Mouse (Mus musculus): ENCODE results near the gene Fat3. TPM values are rescaled to one million over a fixed set of nuclear protein-coding genes. Genes with fewer than 3 reads are reported as not detected.

Gene Fat3
- polyA plus RNA-seq, 1 experiment from 2014 or later = 0.93 TPM

DNA sequence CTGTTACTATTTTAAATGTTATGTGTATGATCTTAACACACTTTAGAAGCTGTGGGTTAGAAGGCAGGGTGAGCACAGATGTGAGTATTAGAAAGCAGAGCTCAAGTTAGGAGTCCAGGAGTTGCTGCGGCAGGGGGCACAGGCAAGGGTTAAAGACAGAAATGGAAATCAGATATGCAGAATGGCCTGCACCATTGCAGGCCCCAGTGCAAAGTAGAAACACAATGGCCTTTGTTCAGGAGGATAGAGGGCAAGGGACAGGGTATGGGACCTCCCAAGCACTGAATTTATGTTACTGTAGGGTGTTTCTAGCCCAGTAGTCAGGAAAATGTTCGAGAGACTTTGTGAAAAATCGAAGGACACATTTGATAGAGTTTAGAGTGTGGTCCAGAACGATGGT, 269.5 kb downstream of the Fat3 start:
- no peak overlapping the region for H3K4me2 ChIP-seq (replicated peaks; ENCODE audit: low read depth)
- 55% methylated on average over 4 of the region's 4 CpGs for WGBS
- DNase-seq (ENCODE audit: low spot score) (no peak), ATAC-seq (ENCODE audit: low FRiP score, low TSS enrichment) (no peak)
- no peak overlapping the region for H3K9ac ChIP-seq (ENCODE audit: low read length)
- no peaks in the 10 kb centered on the region for H3K9me3 ChIP-seq (ENCODE audit: control insufficient read depth, low read length)
- no peaks in the 10 kb centered on the region for H3K4me1 ChIP-seq (replicated peaks; ENCODE audit: control insufficient read depth, insufficient read depth)
- H3K27ac ChIP-seq (replicated peaks) = no peak overlapping the region
- no peaks in the 10 kb centered on the region for H3K27me3 ChIP-seq (ENCODE audit: control insufficient read depth, insufficient read depth, low read length)
- H3K36me3 ChIP-seq (ENCODE audit: control insufficient read depth, insufficient read depth, low read length) = no peaks in the 10 kb centered on the region
- TF ChIP-seq EP300 (optimal IDR thresholded peaks at IDR 0.05) (no peak), CTCF (IDR thresholded peaks at IDR 0.05; ENCODE audit: low read depth) (no peak)
- no peak overlapping the region for H3K4me3 ChIP-seq (ENCODE audit: low read depth, low read length)

DNA sequence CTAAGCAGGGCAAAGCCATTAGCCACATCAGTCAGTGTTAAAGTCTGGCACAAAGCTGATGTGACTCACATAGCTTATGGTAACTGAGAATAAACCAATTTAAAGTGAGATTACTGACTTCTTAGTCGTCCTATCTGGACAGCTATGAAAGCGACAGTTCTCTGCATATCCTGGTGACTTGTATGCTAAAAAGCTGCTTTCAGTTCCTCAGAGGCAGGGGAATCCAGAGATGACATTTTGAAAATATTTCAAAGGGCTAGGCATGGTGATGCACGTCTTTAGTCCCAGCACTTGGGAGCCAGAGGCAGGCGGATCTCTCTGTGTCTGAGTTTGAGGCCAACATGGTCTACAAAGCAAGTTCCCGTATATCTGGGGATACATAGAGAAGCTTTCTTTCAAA, 272.2 kb downstream of the Fat3 start:
- no peak overlapping the region for H3K27ac ChIP-seq (replicated peaks)
- TF ChIP-seq EP300 (optimal IDR thresholded peaks at IDR 0.05) (no peak), CTCF (IDR thresholded peaks at IDR 0.05; ENCODE audit: low read depth) (no peak)
- H3K9me3 ChIP-seq (ENCODE audit: control insufficient read depth, low read length) = no peaks in the 10 kb centered on the region
- H3K4me2 ChIP-seq (replicated peaks; ENCODE audit: low read depth) = no peak overlapping the region
- no peak overlapping the region for H3K9ac ChIP-seq (ENCODE audit: low read length)
- H3K4me1 ChIP-seq (replicated peaks; ENCODE audit: control insufficient read depth, insufficient read depth) = no peaks in the 10 kb centered on the region
- no peaks in the 10 kb centered on the region for H3K36me3 ChIP-seq (ENCODE audit: control insufficient read depth, insufficient read depth, low read length)
- no peak for DNase-seq (ENCODE audit: low spot score)
- H3K27me3 ChIP-seq (ENCODE audit: control insufficient read depth, insufficient read depth, low read length) = no peaks in the 10 kb centered on the region
- 70% methylated on average over 5 of the region's 5 CpGs for WGBS
- no peak for ATAC-seq (ENCODE audit: low FRiP score, low TSS enrichment)
- H3K4me3 ChIP-seq (ENCODE audit: low read depth, low read length) = no peak overlapping the region

DNA sequence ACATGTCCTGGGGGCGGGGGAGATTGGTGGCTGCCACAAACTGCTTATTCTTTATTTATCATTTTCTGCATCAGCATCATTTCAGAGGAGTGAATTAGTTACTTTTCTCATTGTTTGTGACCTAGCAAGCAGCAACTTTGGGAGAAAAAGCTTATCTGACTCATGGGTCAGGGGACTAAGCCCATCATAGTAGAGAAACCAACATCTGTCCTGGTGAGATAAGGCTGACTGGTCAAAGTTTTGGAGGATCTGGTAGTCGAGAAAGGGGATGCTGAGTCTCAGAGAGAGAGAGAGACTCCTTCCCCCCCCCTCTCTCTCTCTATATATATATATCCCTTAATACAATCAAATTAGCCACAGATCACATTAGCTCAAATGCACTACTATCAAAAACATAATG, 273.7 kb downstream of the Fat3 start:
- no peak for ATAC-seq (ENCODE audit: low FRiP score, low TSS enrichment)
- no peaks in the 10 kb centered on the region for H3K36me3 ChIP-seq (ENCODE audit: control insufficient read depth, insufficient read depth, low read length)
- 63% methylated on average over 2 of the region's 2 CpGs for WGBS
- no peaks in the 10 kb centered on the region for H3K9me3 ChIP-seq (ENCODE audit: control insufficient read depth, low read length)
- no peak overlapping the region for H3K4me2 ChIP-seq (replicated peaks; ENCODE audit: low read depth)
- no peaks in the 10 kb centered on the region for H3K27me3 ChIP-seq (ENCODE audit: control insufficient read depth, insufficient read depth, low read length)
- H3K4me1 ChIP-seq (replicated peaks; ENCODE audit: control insufficient read depth, insufficient read depth) = no peaks in the 10 kb centered on the region
- no peak overlapping the region for H3K27ac ChIP-seq (replicated peaks)
- no peak for TF ChIP-seq CTCF (IDR thresholded peaks at IDR 0.05; ENCODE audit: low read depth)
- no peak for TF ChIP-seq EP300 (optimal IDR thresholded peaks at IDR 0.05)
- no peak overlapping the region for H3K4me3 ChIP-seq (ENCODE audit: low read depth, low read length)
- DNase-seq (ENCODE audit: low spot score) = no peak
- H3K9ac ChIP-seq (ENCODE audit: low read length) = no peak overlapping the region

DNA sequence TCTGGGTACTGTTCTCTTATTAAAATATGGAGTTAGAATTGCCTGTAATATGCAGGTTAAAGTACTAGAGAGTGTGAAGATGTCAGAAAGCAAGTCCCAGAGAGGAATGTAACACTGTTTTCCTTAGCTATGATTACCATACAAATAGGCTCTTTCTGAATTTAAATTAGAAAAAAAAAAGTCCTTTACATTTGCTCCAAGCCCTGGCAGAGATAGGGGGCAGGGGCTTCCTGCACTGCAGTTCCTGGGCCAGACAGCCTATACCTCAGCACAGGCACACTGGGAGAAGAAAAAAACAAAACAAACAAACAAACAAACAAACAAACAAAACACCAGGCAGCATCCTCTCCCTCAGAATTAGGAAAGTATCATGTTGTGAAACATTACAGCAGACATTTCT, 274.5 kb downstream of the Fat3 start:
- Histone ChIP-seq H3K27ac (replicated peaks) (no peak overlapping the region), H3K9me3 (ENCODE audit: control insufficient read depth, low read length) (no peaks in the 10 kb centered on the region), H3K4me1 (replicated peaks; ENCODE audit: control insufficient read depth, insufficient read depth) (no peaks in the 10 kb centered on the region), H3K27me3 (ENCODE audit: control insufficient read depth, insufficient read depth, low read length) (no peaks in the 10 kb centered on the region), H3K36me3 (ENCODE audit: control insufficient read depth, insufficient read depth, low read length) (no peaks in the 10 kb centered on the region), H3K4me3 (ENCODE audit: low read depth, low read length) (no peak overlapping the region), H3K4me2 (replicated peaks; ENCODE audit: low read depth) (no peak overlapping the region), H3K9ac (ENCODE audit: low read length) (no peak overlapping the region)
- DNase-seq (ENCODE audit: low spot score) (no peak), ATAC-seq (ENCODE audit: low FRiP score, low TSS enrichment) (no peak)
- TF ChIP-seq EP300 (optimal IDR thresholded peaks at IDR 0.05) = no peak
- no peak for TF ChIP-seq CTCF (IDR thresholded peaks at IDR 0.05; ENCODE audit: low read depth)

DNA sequence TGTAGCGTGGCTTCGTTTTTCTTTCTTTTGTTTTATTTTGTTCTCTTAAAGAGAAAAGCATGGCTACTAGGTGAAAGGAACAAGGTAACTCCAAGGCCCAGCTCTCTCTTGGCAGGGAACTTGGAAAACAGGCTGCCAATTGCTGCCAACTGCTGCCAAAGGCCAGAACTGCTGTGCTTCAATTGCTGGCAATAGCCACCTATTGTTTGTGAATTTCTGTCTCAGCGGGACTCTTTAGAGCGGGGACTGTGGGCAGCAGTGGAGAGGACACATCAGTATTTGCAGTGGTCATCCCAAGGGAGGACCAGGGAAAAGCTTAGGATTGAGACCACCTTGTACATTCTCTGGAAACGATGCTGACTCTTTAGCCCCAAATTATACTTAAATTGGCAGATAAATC, 279.2 kb downstream of the Fat3 start:
- TF ChIP-seq CTCF (IDR thresholded peaks at IDR 0.05; ENCODE audit: low read depth) (no peak), EP300 (optimal IDR thresholded peaks at IDR 0.05) (no peak)

DNA sequence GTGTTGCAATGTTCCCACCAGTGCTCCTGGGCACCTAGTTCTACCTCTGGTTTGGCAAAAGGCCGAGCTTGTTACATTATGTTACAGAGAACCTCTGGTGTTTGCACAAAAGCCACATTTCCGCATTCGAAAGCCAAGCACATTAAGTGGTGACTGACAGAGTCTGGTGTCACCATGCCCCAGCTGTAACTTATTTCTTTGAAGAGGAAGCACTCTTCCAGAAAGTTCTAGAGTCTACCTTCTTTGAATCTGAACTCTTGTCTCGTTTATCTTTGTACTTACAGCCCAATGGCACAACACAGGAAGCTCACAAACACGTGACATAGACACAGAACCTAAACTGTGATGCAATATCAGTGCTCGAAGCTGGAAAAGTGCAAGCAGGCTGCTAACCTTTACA, 284.9 kb downstream of the Fat3 start:
- Histone ChIP-seq H3K4me1 (replicated peaks; ENCODE audit: control insufficient read depth, insufficient read depth) (0 out of 2 replicates have a peak, but pooled peaks cover 2% of the 10 kb centered on the region), H3K36me3 (ENCODE audit: control insufficient read depth, insufficient read depth, low read length) (no peaks in the 10 kb centered on the region), H3K27ac (replicated peaks) (no peak overlapping the region), H3K4me2 (replicated peaks; ENCODE audit: low read depth) (no peak overlapping the region), H3K4me3 (ENCODE audit: low read depth, low read length) (no peak overlapping the region), H3K27me3 (ENCODE audit: control insufficient read depth, insufficient read depth, low read length) (no peaks in the 10 kb centered on the region), H3K9ac (ENCODE audit: low read length) (no peak overlapping the region), H3K9me3 (ENCODE audit: control insufficient read depth, low read length) (no peaks in the 10 kb centered on the region)
- TF ChIP-seq CTCF (IDR thresholded peaks at IDR 0.05; ENCODE audit: low read depth) (no peak), EP300 (optimal IDR thresholded peaks at IDR 0.05) (no peak)
- DNase-seq (ENCODE audit: low spot score) (peak; percentile 22), ATAC-seq (ENCODE audit: low FRiP score, low TSS enrichment) (peak; percentile 66; the same call in 1 of the 2 replicates)
- WGBS = 56% methylated on average over 6 of the region's 6 CpGs

More for the DNA sequence above, 279.2 kb downstream of the Fat3 start:
- Histone ChIP-seq H3K9me3 (ENCODE audit: control insufficient read depth, low read length) (no peaks in the 10 kb centered on the region), H3K4me1 (replicated peaks; ENCODE audit: control insufficient read depth, insufficient read depth) (no peaks in the 10 kb centered on the region), H3K4me3 (ENCODE audit: low read depth, low read length) (no peak overlapping the region), H3K4me2 (replicated peaks; ENCODE audit: low read depth) (no peak overlapping the region), H3K9ac (ENCODE audit: low read length) (no peak overlapping the region), H3K36me3 (ENCODE audit: control insufficient read depth, insufficient read depth, low read length) (no peaks in the 10 kb centered on the region), H3K27ac (replicated peaks) (no peak overlapping the region), H3K27me3 (ENCODE audit: control insufficient read depth, insufficient read depth, low read length) (no peaks in the 10 kb centered on the region)
- no peak for ATAC-seq (ENCODE audit: low FRiP score, low TSS enrichment)
- DNase-seq (ENCODE audit: low spot score) = no peak
- WGBS = 70% methylated on average over 5 of the region's 5 CpGs
